8 mouse cellular contexts compared by ENCODE assay signal in the genomic region with DNA sequence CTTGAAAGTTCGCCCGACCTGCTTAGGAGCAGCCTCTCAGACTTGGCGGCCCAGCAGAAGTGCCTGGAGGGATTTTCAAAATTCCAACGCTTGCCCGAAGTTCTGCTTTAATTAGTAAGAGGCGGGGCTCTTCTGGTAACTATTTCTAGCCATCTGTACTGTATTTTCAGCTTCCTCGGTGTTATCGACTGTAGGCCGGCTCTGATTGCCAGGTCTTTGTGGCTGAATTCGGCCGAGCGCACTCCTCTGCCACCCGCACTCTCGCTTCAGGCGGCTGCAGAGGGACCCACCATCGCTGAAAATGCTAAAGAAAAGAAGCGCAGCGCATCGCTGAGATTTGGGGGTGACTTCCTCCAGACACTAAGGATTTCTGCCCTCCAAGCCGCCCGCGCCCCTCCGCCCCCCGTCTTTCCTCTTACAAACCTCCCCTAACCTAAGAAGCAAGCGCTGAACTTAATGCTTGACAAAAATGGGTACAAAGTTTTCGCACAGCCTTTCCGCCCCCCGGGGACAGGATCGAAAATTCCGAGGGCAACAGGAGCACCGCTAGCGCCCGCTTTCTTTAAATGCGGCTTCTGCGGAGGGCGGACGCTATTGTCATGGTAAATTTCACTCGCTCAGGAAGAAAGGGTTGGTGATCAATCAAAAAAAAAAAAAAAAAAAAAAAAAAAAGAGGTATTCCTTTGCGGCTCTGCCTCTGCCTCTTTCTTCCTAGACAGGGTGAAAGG. TPM values are rescaled to one million over a fixed set of nuclear protein-coding genes. Genes with fewer than 3 reads are reported as not detected.
DNase-seq lines count a peak whose midpoint lies in the region; ATAC-seq and TF ChIP-seq lines count a peak whose summit lies in the region.

No protein-coding gene starts in this region.

- no peak for TF ChIP-seq POLR2A in spleen, adult 2 months (IDR thresholded peaks at IDR 0.05; ENCODE audit: low read depth, low read length)

- no peaks in the 10 kb centered on the region for H3K9me3 ChIP-seq in forebrain, embryonic 15.5 days
- no peaks in the 10 kb centered on the region for H3K9me3 ChIP-seq in intestine, embryonic 15.5 days

- peak; percentile 74 for ATAC-seq in forebrain, embryonic 15.5 days (replicated peaks)
- peak; percentile 27; the same call in 1 of the 2 replicates for ATAC-seq in intestine, embryonic 15.5 days

- 7% methylated on average over 39 of the region's 39 CpGs for WGBS in spleen, adult 2 months
- under 1% methylated on average over 39 of the region's 39 CpGs for WGBS in forebrain, embryonic 15.5 days
- 6% methylated on average over 39 of the region's 39 CpGs for WGBS in intestine, embryonic 15.5 days

- peak overlapping the region; percentile 95 for H3K4me2 ChIP-seq in forebrain, embryonic 15.5 days (replicated peaks)
- H3K4me2 ChIP-seq in intestine, embryonic 15.5 days (replicated peaks), result peak overlapping the region; percentile 91

- H3K27ac ChIP-seq in spleen, adult 2 months (ENCODE audit: insufficient read depth, low read length), result no peak overlapping the region; the same call in 1 of the 2 replicates
- H3K27ac ChIP-seq in forebrain, embryonic 15.5 days (replicated peaks), result peak overlapping the region; percentile 82
- no peak overlapping the region; the same call in 1 of the 2 replicates for H3K27ac ChIP-seq in intestine, embryonic 15.5 days

- intact Hi-C loops in left cerebral cortex, postnatal 10 days (cut with DNase I), result loop anchor here (5.0 to 10.0 kb wide), 2 partner anchors 202 to 485 kb away; no protein-coding TSS in a partner anchor

- TF ChIP-seq CTCF in spleen, adult 2 months (IDR thresholded peaks at IDR 0.05; ENCODE audit: extremely low read depth, insufficient read depth, insufficient read length, insufficient replicate concordance), result no peak

- no peak for DNase-seq in spleen, adult 2 months (ENCODE audit: low read depth in 1 of 2, low spot score in 2 of 2)
- DNase-seq in spleen, postnatal 36 days (ENCODE audit: low spot score in 2 of 2), result no peak
- DNase-seq in lung, adult 18-20 months, result peak; percentile 34 to 50
- DNase-seq in retina, embryonic 14.5 days (ENCODE audit: low spot score), result peak; percentile 68
- no peak for DNase-seq in left cerebral cortex, postnatal 10 days (ENCODE audit: extremely low spot score in 1 of 2, low spot score in 2 of 2)
- no peak for DNase-seq in adrenal gland, adult 8-10 months

- no peaks in the 10 kb centered on the region for H3K36me3 ChIP-seq in spleen, adult 2 months (ENCODE audit: control insufficient read depth, insufficient read depth, low read length)
- no peaks in the 10 kb centered on the region for H3K36me3 ChIP-seq in forebrain, embryonic 15.5 days
- no peaks in the 10 kb centered on the region for H3K36me3 ChIP-seq in intestine, embryonic 15.5 days

- peaks cover 7% of the 10 kb centered on the region; the same call in 1 of the 2 replicates for H3K27me3 ChIP-seq in spleen, adult 2 months (ENCODE audit: control insufficient read depth, insufficient read depth, low read length)
- no peaks in the 10 kb centered on the region for H3K27me3 ChIP-seq in forebrain, embryonic 15.5 days
- 0 out of 2 replicates have a peak, but pooled peaks cover 4% of the 10 kb centered on the region for H3K27me3 ChIP-seq in intestine, embryonic 15.5 days (replicated peaks)

- H3K9ac ChIP-seq in forebrain, embryonic 15.5 days (replicated peaks), result peak overlapping the region; percentile 75
- peak overlapping the region; percentile 44 for H3K9ac ChIP-seq in intestine, embryonic 15.5 days

- H3K4me3 ChIP-seq in spleen, adult 2 months (ENCODE audit: extremely low read depth, insufficient read depth, insufficient read length), result peak overlapping the region; percentile 21; the same call in 1 of the 2 replicates
- H3K4me3 ChIP-seq in forebrain, embryonic 15.5 days, result peak overlapping the region; percentile 64
- peak overlapping the region; percentile 48 for H3K4me3 ChIP-seq in intestine, embryonic 15.5 days (replicated peaks)

- H3K4me1 ChIP-seq in spleen, adult 2 months (ENCODE audit: control insufficient read depth, insufficient read depth, insufficient read length), result no peaks in the 10 kb centered on the region
- H3K4me1 ChIP-seq in forebrain, embryonic 15.5 days, result peaks cover 18% of the 10 kb centered on the region
- peaks cover 5% of the 10 kb centered on the region; the same call in 1 of the 2 replicates for H3K4me1 ChIP-seq in intestine, embryonic 15.5 days (replicated peaks)

RNA-seq across cellular contexts. Expression of a gene that starts 0.5 kb away (rescaled TPM):
- polyA plus RNA-seq in spleen, adult 2 months (2012; rRNA removed), result 9.8 and 9.9 TPM in 2 replicates
- 2.4 and 2.9 TPM in 2 replicates for polyA plus RNA-seq in forebrain, embryonic 15.5 days (2015; fragmentation: Nextera tagmentation; extraction: Ambion mirVana)
- polyA plus RNA-seq in intestine, embryonic 15.5 days (2015; fragmentation: Nextera tagmentation; extraction: Ambion mirVana), result 8.1 and 10.3 TPM in 2 replicates
- total RNA-seq in left cerebral cortex, postnatal 10 days (2021), result 1 to 10 TPM; 4.2 to 4.9 TPM
- total RNA-seq in adrenal gland, adult 8-10 months (2022), result 10 to 100 TPM in 3 of 4 experiments, 1 to 10 TPM in 1; 9.0 to 12.4 (median 10.8) TPM

RNA-seq across cellular contexts. Expression of a gene that starts 7.7 kb away (rescaled TPM):
- 0.11 and 0.21 TPM in 2 replicates for polyA plus RNA-seq in spleen, adult 2 months (2012; rRNA removed)
- 0.45 and 0.75 TPM in 2 replicates for polyA plus RNA-seq in forebrain, embryonic 15.5 days (2015; fragmentation: Nextera tagmentation; extraction: Ambion mirVana)
- 0.91 and 1.1 TPM in 2 replicates for polyA plus RNA-seq in intestine, embryonic 15.5 days (2015; fragmentation: Nextera tagmentation; extraction: Ambion mirVana)
- under 1 TPM; 0.26 to 0.41 TPM for total RNA-seq in left cerebral cortex, postnatal 10 days (2021)
- total RNA-seq in adrenal gland, adult 8-10 months (2022), result under 1 TPM; 0.26 to 0.71 (median 0.55) TPM

Comparison
In these comparisons a context has a peak if more than half of its experiments do, and no peak if none do; other contexts are left out.
1. DNase-seq: peak in lung, adult 18-20 months (2 of 2) and retina, embryonic 14.5 days (single experiment); none in spleen, adult 2 months (0 of 2), spleen, postnatal 36 days (0 of 2), left cerebral cortex, postnatal 10 days (0 of 2) and adrenal gland, adult 8-10 months (single experiment).
2. Peak in every context shown above with its lines, with median percentiles within 50 percentile points of each other: H3K4me3 ChIP-seq.